Mouse (Mus musculus) c-Kit-positive CD71-positive TER-119-negative erythroid progenitor cells, embryonic 14.5 days (primary cell): Measurements from ENCODE around the gene Adamtsl5.
"Not testable (repeated sequence)": the region's sequence is repeated elsewhere in the genome, so short reads cannot be mapped to it uniquely, and the experiment has no call there.

Experiments
- DNase-seq: peaks from one replicate; pipeline ENCODE4 v3.0.0-alpha.2; 2013; ENCODE audit warnings: low read depth

The Adamtsl5 gene

DNA sequence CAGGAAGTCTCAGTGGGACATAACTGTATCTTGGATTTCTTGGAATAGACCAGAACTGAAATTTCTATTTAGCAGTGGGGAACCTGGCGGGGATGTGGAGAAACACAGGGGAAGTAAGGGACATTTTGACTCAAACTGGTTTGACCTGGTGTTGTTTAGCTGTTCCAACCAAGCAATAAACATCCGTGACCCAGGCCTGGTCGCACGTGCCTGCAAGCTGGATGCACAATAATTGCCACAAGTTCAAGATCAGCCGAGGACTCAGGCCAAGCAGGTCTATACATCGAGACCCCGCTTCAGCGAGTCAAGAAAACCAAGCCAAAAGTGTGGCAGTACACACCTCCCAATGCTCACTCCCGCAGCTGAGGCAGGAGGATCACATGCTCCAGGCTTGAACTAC, 23.8 kb upstream of the Adamtsl5 start:
- DNase-seq, result no peak

DNA sequence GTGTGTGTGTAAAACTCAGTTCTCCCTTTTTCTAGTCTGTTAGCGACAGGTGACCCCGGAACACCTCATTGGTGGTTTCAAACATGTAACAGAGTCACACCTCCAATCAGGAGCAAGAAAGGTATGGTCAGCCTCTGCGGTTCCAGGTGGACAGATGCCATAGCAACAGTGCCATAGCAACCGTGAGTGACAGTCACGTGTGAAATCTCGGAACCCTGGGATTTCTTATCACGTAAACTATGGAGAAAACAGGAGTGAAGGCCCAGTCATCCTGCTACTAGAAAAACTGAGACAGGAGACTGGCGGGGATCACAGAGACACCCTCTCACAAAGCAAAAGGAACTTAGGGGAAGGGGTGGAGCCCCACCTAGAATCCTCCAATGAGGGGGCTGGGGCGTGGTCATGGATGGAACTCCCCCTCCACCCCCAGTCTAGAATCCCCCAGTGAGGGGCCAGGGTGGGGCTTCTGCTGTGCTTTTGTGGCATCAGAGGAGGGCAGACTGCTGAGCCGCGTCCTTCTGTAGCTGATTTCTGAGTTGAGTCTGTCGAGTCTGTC, 23.3 kb upstream of the Adamtsl5 start:
- no peak for DNase-seq

DNA sequence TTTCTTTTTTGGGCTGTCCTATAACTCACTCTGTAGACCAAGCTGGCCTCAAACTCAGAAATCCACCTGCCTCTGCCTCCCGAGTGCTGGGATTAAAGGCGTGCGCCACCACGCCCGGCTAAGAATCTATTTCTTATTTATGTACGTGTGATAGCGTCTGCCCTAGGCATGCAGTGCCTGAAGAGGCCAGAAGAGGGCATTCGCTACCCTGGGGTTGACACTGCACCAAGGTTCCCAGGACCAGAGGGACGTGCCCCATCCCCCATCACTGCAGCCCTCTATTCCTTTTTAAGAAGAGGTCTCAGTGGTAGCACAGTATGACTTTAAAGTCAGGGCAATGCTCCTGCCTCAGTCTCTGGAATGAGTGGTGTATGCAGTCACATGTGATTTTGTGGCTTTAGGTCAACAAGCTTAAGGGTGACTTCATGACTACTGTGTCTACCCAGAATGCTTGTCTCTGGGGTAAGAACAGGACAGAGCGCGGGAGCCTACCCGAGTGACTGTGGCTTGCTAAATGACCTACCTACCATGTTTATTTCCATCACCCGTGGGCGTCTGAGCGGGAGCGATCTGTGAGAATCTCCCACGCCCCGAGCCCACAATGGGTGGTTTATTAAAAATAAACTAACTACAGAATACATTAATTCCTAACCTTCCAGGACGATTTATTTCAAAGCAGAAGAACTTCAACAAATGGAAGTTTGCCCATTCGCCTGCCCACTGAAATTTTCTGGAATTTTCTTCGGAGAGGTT, 22.0 kb upstream of the Adamtsl5 start:
- no peak for DNase-seq

DNA sequence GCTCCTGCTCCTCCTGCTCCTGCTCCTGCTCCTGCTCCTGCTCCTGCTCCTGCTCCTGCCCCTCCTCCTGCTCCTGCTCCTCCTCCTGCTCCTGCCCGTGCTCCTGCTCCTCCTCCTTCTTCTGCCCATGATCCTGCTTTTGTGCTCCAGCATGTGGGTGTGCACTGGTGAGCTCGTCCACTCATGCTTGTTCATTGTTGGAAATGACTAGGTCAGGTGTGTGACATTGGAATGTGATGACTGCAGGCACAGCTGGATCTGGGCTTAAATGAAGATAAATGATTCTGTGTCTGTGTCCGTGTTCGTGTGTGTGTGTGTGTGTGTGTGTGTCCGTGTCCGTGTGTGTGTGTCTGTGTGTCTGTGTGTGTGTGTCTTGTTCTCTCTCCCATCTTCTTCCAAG, 20.2 kb upstream of the Adamtsl5 start:
- DNase-seq, result no peak

- no peak for DNase-seq
Measured at GRCm38 (mm10) chr10:80367954-80368353, 19.7 kb upstream of the Adamtsl5 start.

DNA sequence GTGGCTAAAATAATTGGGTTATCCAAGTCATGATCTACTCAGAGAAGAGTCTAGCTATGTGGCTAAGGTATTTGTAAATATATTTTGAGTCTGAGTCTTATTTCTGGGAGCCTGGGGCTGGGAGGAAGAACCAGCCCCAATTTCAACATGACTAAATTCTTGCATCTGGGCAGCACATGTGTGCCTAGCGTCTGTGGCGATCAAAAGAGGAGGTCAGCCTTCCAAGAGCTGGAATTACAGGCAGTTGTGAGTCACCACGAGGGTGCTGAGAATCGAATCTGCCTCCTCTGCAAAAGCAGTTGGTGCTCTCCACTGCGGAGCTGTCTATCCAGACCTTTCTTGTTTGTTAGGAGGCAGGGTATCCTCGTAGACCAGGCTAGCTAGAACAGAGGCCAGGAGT, 17.5 kb upstream of the Adamtsl5 start:
- DNase-seq, result no peak

DNA sequence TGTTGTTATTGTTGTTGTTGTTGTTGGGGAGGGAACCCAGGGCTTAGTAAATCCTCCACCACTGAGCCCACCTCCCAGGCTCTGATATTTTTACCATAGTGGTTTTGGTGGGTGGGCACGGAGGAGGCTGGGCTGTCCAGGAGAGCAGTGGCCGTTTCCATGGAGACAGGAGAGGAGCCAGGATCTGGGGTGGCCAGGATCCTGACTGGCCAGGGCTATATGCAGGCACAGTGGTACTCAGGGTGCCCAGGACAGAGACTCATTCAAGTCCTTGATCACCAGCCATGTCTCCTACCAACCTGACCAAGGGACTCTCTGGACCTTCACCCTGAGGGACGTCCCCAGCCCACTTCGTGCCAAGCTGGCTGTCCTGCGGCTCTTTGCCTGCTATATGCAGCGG, 15.5 kb upstream of the Adamtsl5 start:
- no peak for DNase-seq

DNA sequence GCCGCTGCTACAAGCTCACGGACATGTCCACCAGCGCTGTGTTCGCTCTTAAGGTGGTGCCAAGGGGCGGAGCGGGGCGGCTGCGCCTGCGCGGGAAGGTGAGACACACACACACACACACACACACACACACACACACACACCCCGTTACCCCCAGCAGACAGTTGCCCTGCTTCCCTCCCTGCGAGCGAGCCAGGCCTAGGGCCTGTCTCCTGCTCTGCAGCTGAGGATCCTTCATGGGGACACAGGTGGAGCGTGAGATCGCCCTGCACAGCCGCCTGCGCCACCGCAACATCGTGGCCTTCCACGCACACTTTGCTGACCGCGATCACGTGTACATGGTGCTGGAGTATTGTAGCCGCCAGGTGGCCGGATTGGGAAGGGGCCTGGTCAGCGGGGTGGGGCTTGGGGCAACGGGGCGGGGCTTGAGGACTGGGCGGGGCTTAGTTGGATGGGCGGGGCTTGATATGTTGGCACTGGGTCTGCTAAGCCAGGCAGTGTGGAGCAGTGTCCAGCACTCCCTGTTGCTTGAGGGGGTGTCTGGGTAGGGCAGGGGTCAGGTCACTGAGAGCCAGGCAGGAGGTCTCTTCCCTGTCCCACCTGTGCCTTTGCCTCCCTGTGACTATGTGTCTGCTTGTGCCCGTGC, 9.9 kb upstream of the Adamtsl5 start:
- no peak for DNase-seq

DNA sequence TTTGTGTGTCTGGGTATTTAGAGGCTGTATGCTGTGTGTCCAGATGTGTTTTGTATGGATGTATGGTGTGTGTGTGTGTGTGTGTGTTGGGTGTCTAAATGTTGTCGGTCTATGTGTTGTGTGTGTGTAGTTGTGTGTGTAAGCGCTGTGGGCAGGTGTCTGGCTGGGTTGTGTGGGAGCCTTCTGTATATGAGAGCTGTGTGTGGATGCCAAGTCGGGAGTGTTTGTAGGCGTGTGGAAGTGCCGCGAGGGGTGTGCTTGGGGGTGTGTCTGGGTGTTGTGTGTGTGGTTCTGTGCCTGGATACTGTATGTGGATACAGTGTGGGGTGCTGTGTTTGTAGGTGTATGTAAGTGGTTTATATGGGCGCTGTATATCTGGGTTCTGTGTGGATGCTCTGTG, 9.1 kb upstream of the Adamtsl5 start:
- no peak for DNase-seq

DNA sequence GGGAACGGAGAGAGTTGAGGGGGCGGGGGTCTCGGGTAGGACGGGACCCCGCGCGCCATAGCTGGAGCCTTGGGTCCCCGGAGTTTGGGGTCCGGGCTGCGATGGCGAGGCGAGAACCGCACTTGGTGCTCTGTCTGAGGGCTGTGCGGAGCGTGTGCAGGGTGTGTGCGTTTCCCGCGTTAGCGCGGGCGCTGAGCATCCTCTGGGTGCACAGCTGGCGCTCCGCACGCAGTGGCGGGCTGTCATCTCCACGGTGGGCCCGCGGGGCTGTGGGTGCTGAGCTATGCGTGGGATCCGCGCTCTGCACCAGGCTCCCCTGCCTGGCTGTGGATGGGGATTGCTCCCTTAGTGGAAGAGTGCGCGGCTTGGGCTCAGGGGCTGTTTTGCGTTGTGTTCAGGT, 8.5 kb upstream of the Adamtsl5 start:
- DNase-seq, result no peak

- DNase-seq, result no peak
Measured at GRCm38 (mm10) chr10:80356001-80356682, 7.9 kb upstream of the Adamtsl5 start, which contains the start of gene Plk5. Plk5 (plus strand) TSS chr10:80356459.

- no peak for DNase-seq
Measured at GRCm38 (mm10) chr10:80355431-80355830, 7.2 kb upstream of the Adamtsl5 start.

GRCm38 (mm10) chr10:80352727-80353126, 4.5 kb upstream of the Adamtsl5 start:
- DNase-seq, result no peak

- DNase-seq, result no peak
Measured at GRCm38 (mm10) chr10:80351896-80352295, 3.7 kb upstream of the Adamtsl5 start.

GRCm38 (mm10) chr10:80350292-80350691, 2.1 kb upstream of the Adamtsl5 start:
- DNase-seq, result peak; percentile 84

GRCm38 (mm10) chr10:80348981-80349380, 769 bp upstream of the Adamtsl5 start:
- DNase-seq, result no peak

DNA sequence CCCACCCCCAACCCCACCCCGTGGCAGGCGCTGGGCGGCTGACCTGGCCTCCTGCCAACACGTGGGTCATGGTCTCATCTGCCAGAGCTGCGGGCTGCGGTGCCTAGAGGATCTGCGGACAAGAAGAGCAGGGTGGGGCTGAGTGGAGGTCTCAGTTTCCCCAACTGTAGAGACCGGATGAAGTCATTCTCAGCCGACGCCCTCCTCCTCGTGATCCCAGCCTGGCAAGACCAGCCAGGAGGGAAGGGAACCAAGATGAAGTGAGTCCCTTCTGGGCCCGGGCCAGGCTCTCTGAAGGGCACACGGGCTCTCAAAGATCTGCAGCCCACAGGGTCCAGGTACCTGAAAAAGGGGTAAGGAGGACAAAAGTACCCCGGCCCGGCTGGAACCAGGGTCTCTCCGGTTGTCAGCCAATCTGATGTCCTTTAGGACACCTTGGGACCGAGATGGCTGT, 671 bp downstream of the Adamtsl5 start:
- DNase-seq, result no peak

GRCm38 (mm10) chr10:80345929-80346328, 2.3 kb downstream of the Adamtsl5 start:
- DNase-seq, result not testable (repeated sequence)

DNA sequence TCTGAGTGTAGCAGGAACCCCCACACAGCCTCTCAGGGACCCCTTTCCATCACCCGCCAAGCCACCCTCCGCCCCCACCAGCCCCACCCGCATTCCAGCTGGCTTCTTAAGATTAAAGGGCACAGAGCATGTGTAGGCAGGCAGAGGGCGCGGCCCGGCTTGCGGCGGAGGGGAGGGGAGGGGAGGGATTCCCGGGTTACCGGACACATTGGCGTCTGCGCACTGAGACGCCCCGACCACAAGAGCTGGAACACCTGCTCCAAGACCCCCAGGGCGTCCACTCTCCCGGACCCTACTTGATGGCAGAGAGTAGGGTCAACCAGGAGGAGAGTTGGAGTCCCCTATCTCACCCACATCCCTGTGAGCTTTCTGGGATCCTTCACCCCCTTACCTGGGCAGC, 3.1 kb downstream of the Adamtsl5 start:
- DNase-seq, result no peak

GRCm38 (mm10) chr10:80344131-80344661, 4.0 kb downstream of the Adamtsl5 start:
- peak; percentile 85 for DNase-seq

GRCm38 (mm10) chr10:80343425-80343895, 4.8 kb downstream of the Adamtsl5 start:
- DNase-seq, result no peak

- DNase-seq, result no peak
Measured at GRCm38 (mm10) chr10:80342749-80343424, 5.3 kb downstream of the Adamtsl5 start.
